Comparison of ENCODE assay signal across 15 mouse cellular contexts in genomic region chr8:78759139-78759538, GRCm38 (mm10).
"Had no signal": no experiment of that assay in that cellular context is flagged by ENCODE, and none has a peak within 500 bp of the region (broad histone marks: within the 10 kb centered on the region; RNA-seq: fewer than 3 reads in every experiment).

No protein-coding gene starts in this region.

- DNase-seq: lung, adult 18-20 months; lung, embryonic 14.5 days; lung, postnatal 10 days; lung, postnatal 4 days; midbrain, embryonic 14.5 days; right cerebral cortex, postnatal 14 days; thymus, adult 18-20 months; thymus, postnatal 14 days; thymus, postnatal 36 days had no signal

- H3K36me3 ChIP-seq: midbrain, embryonic 12.5 days; neural tube, embryonic 12.5 days; stomach, embryonic 15.5 days had no signal

- H3K27me3 ChIP-seq: midbrain, embryonic 12.5 days; neural tube, embryonic 12.5 days; stomach, embryonic 15.5 days had no signal

- H3K27ac ChIP-seq: liver, embryonic 14.5 days; midbrain, embryonic 12.5 days; neural tube, embryonic 12.5 days; stomach, embryonic 15.5 days had no signal

- ATAC-seq: midbrain, embryonic 16.5 days had no signal

- H3K9ac ChIP-seq: liver, embryonic 14.5 days; lung, embryonic 14.5 days; midbrain, embryonic 12.5 days; neural tube, embryonic 12.5 days; stomach, embryonic 15.5 days had no signal

- H3K4me1 ChIP-seq: megakaryocyte, embryonic 14.5 days; midbrain, embryonic 12.5 days; neural tube, embryonic 12.5 days; stomach, embryonic 15.5 days had no signal

- H3K9me3 ChIP-seq: midbrain, embryonic 12.5 days; stomach, embryonic 15.5 days had no signal

- H3K4me3 ChIP-seq: megakaryocyte, embryonic 14.5 days; midbrain, embryonic 12.5 days; neural tube, embryonic 12.5 days; stomach, embryonic 15.5 days had no signal

- H3K4me2 ChIP-seq: lung, embryonic 14.5 days; midbrain, embryonic 12.5 days; neural tube, embryonic 12.5 days; stomach, embryonic 15.5 days had no signal
